Mouse (Mus musculus) spleen, postnatal 14 days (tissue): ENCODE results near the gene Gnl2.

ENCODE experiments used
- DNase-seq, 2 experiments: peaks; one replicate each; pipeline ENCODE4 v3.0.0; 2021 to 2022; ENCODE audit warnings: low spot score in 2 of 2

Gnl2 gene

DNA sequence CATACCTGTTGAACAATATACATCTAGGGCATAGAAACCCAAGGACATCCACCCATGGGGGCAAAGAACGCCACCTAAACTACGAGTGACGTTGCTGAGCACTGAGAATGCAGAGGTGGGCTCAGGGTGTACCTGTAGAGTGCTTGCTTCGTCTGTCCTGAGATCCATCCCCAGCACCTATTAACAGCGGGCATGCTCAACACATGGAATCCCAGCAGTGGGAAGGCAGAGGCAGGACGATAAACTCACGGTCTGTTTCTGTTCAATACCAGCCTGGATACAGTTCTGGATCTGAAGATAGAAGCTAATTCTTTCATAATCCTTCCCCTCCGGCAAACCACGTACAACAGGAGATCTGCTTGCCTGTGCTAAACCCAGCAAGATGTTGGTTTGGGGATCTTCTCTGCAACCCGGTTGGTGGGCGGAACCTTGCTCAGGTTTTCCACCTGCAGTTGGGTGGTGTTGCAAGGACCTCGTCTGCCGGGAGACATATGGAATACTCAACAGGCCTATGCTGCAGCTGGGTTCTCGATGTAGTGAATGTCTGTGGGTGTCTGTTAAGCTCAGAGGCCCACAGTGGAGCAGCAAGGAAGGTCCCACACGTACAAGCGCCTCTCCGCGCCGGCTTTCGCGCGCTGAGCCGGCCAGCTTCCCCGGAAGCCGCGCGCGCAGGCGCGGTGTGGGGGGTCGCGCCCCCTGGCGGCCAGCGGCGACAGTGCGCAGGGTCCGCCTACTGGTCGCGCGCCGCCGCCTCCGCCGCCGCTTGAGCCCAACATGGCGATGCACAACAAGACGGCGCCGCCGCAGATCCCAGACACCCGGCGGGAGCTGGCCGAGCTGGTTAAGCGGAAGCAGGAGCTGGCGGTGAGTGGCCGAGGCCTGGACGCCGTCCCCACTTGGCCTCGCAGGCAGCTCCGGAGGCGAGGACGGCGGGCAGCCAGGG is 68.3 kb downstream of the Gnl2 start, which contains the start of gene Meaf6:
TSS of gene Meaf6 (plus strand) at position 732 of the 943 bp plus-strand sequence.
- peak; percentile 88 to 93 for DNase-seq

- DNase-seq: peak in 1 of 2 experiments; percentile 64
These were observed 69.0 kb downstream of the Gnl2 start for GRCm38 (mm10) chr4:125085346-125085841.

GRCm38 (mm10) chr4:125093031-125093430 is 76.6 kb downstream of the Gnl2 start:
- no peak for DNase-seq

- DNase-seq: no peak
These were observed 79.7 kb downstream of the Gnl2 start for GRCm38 (mm10) chr4:125096066-125096465.

GRCm38 (mm10) chr4:125097412-125097811 is 81.0 kb downstream of the Gnl2 start:
- no peak for DNase-seq

GRCm38 (mm10) chr4:125099458-125099857 is 83.1 kb downstream of the Gnl2 start:
- peak; percentile 64 to 81 for DNase-seq

- DNase-seq: no peak
These were observed 84.9 kb downstream of the Gnl2 start for GRCm38 (mm10) chr4:125101334-125101733.
